Mouse (Mus musculus): Measurements from ENCODE around the gene Tmem114. TPM values are rescaled to one million over a fixed set of nuclear protein-coding genes. Genes with fewer than 3 reads are reported as not detected.

Gene Tmem114
- polyA plus RNA-seq, 1 experiment from 2014 or later, result not detected

- H3K27me3 ChIP-seq (ENCODE audit: control insufficient read depth, insufficient read depth, low read length), result no peaks in the 10 kb centered on the region
- H3K4me3 ChIP-seq (replicated peaks; ENCODE audit: low read length), result no peak overlapping the region
- no peak overlapping the region for H3K4me2 ChIP-seq (ENCODE audit: low read depth, low read length)
- no peaks in the 10 kb centered on the region for H3K9me3 ChIP-seq (replicated peaks; ENCODE audit: control insufficient read depth, low read length)
- no peak for ATAC-seq (ENCODE audit: insufficient read depth, low FRiP score)
- no peak overlapping the region for H3K9ac ChIP-seq (ENCODE audit: low read length)
- no peaks in the 10 kb centered on the region for H3K4me1 ChIP-seq (ENCODE audit: control insufficient read depth, insufficient read depth, low read length)
- H3K36me3 ChIP-seq (ENCODE audit: control insufficient read depth, insufficient read depth, low read length), result no peaks in the 10 kb centered on the region
- no peak overlapping the region for H3K27ac ChIP-seq (ENCODE audit: low read length)
- whole genome bisulfite sequencing, result 64% methylated on average over 20 of the region's 20 CpGs
Observed at GRCm38 (mm10) chr16:8417011-8417720, 7.8 kb downstream of the Tmem114 start.

GRCm38 (mm10) chr16:8415996-8416395, 8.9 kb downstream of the Tmem114 start:
- Histone ChIP-seq H3K36me3 (ENCODE audit: control insufficient read depth, insufficient read depth, low read length) (no peaks in the 10 kb centered on the region), H3K27ac (ENCODE audit: low read length) (no peak overlapping the region), H3K4me2 (ENCODE audit: low read depth, low read length) (no peak overlapping the region), H3K9ac (ENCODE audit: low read length) (no peak overlapping the region), H3K4me3 (replicated peaks; ENCODE audit: low read length) (no peak overlapping the region), H3K9me3 (replicated peaks; ENCODE audit: control insufficient read depth, low read length) (no peaks in the 10 kb centered on the region), H3K4me1 (ENCODE audit: control insufficient read depth, insufficient read depth, low read length) (no peaks in the 10 kb centered on the region), H3K27me3 (ENCODE audit: control insufficient read depth, insufficient read depth, low read length) (no peaks in the 10 kb centered on the region; the same call in 1 of the 2 replicates)
- 85% methylated on average over 8 of the region's 8 CpGs for WGBS
- ATAC-seq (ENCODE audit: insufficient read depth, low FRiP score), result no peak

GRCm38 (mm10) chr16:8413441-8413840, 11.5 kb downstream of the Tmem114 start:
- Histone ChIP-seq H3K36me3 (ENCODE audit: control insufficient read depth, insufficient read depth, low read length) (no peaks in the 10 kb centered on the region), H3K27me3 (ENCODE audit: control insufficient read depth, insufficient read depth, low read length) (no peaks in the 10 kb centered on the region; the same call in 1 of the 2 replicates), H3K9me3 (replicated peaks; ENCODE audit: control insufficient read depth, low read length) (no peaks in the 10 kb centered on the region), H3K9ac (ENCODE audit: low read length) (no peak overlapping the region), H3K4me1 (ENCODE audit: control insufficient read depth, insufficient read depth, low read length) (no peaks in the 10 kb centered on the region), H3K4me2 (ENCODE audit: low read depth, low read length) (no peak overlapping the region), H3K4me3 (replicated peaks; ENCODE audit: low read length) (no peak overlapping the region), H3K27ac (ENCODE audit: low read length) (no peak overlapping the region)
- WGBS, result 72% methylated on average over 8 of the region's 8 CpGs
- ATAC-seq (ENCODE audit: insufficient read depth, low FRiP score), result no peak

- H3K9ac ChIP-seq (ENCODE audit: low read length), result no peak overlapping the region
- WGBS, result 15% methylated on average over 7 of the region's 7 CpGs
- H3K27ac ChIP-seq (ENCODE audit: low read length), result no peak overlapping the region
- H3K4me2 ChIP-seq (ENCODE audit: low read depth, low read length), result no peak overlapping the region
- no peaks in the 10 kb centered on the region for H3K4me1 ChIP-seq (ENCODE audit: control insufficient read depth, insufficient read depth, low read length)
- no peaks in the 10 kb centered on the region for H3K36me3 ChIP-seq (ENCODE audit: control insufficient read depth, insufficient read depth, low read length)
- no peaks in the 10 kb centered on the region; the same call in 1 of the 2 replicates for H3K27me3 ChIP-seq (ENCODE audit: control insufficient read depth, insufficient read depth, low read length)
- H3K9me3 ChIP-seq (replicated peaks; ENCODE audit: control insufficient read depth, low read length), result no peaks in the 10 kb centered on the region
- peak; percentile 34; the same call in 1 of the 2 replicates for ATAC-seq (ENCODE audit: insufficient read depth, low FRiP score)
- no peak overlapping the region for H3K4me3 ChIP-seq (replicated peaks; ENCODE audit: low read length)
Observed at GRCm38 (mm10) chr16:8412213-8412612, 12.7 kb downstream of the Tmem114 start.

GRCm38 (mm10) chr16:8409197-8409596, 15.7 kb downstream of the Tmem114 start:
- H3K4me3 ChIP-seq (replicated peaks; ENCODE audit: low read length), result no peak overlapping the region
- no peak overlapping the region for H3K4me2 ChIP-seq (ENCODE audit: low read depth, low read length)
- no peaks in the 10 kb centered on the region; the same call in 1 of the 2 replicates for H3K27me3 ChIP-seq (ENCODE audit: control insufficient read depth, insufficient read depth, low read length)
- H3K9ac ChIP-seq (ENCODE audit: low read length), result no peak overlapping the region
- no peaks in the 10 kb centered on the region for H3K4me1 ChIP-seq (ENCODE audit: control insufficient read depth, insufficient read depth, low read length)
- ATAC-seq (ENCODE audit: insufficient read depth, low FRiP score), result no peak
- 19% methylated on average over 10 of the region's 10 CpGs for WGBS
- no peaks in the 10 kb centered on the region for H3K9me3 ChIP-seq (replicated peaks; ENCODE audit: control insufficient read depth, low read length)
- H3K27ac ChIP-seq (ENCODE audit: low read length), result no peak overlapping the region
- no peaks in the 10 kb centered on the region for H3K36me3 ChIP-seq (ENCODE audit: control insufficient read depth, insufficient read depth, low read length)

DNA sequence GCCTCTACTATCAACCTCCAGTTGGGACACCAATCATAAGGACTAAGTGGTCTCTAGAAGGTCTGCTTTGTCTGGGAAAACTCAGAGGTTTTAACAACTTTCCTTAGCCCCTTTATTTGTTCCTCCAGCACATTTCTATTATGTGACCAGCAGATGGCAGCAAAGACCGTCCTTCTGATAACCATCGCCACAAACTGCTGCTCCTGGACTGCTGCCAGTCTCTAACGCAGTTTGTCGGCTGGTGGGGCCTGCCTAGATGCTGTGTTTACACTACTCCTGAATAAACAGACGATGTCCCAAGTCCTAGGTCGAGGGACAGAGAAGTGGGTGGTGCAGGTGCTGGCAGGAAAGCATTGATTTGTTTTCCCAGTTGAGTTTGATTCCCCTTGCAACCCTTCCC, 18.2 kb downstream of the Tmem114 start:
- Histone ChIP-seq H3K4me2 (ENCODE audit: low read depth, low read length) (no peak overlapping the region), H3K4me1 (ENCODE audit: control insufficient read depth, insufficient read depth, low read length) (no peaks in the 10 kb centered on the region), H3K4me3 (replicated peaks; ENCODE audit: low read length) (no peak overlapping the region), H3K9ac (ENCODE audit: low read length) (no peak overlapping the region), H3K27me3 (ENCODE audit: control insufficient read depth, insufficient read depth, low read length) (no peaks in the 10 kb centered on the region; the same call in 1 of the 2 replicates), H3K9me3 (replicated peaks; ENCODE audit: control insufficient read depth, low read length) (no peaks in the 10 kb centered on the region), H3K27ac (ENCODE audit: low read length) (no peak overlapping the region), H3K36me3 (ENCODE audit: control insufficient read depth, insufficient read depth, low read length) (no peaks in the 10 kb centered on the region)
- under 1% methylated on average over 6 of the region's 6 CpGs for WGBS
- ATAC-seq (ENCODE audit: insufficient read depth, low FRiP score), result 0 out of 2 replicates have a peak, but pooled peaks have one; percentile 44

DNA sequence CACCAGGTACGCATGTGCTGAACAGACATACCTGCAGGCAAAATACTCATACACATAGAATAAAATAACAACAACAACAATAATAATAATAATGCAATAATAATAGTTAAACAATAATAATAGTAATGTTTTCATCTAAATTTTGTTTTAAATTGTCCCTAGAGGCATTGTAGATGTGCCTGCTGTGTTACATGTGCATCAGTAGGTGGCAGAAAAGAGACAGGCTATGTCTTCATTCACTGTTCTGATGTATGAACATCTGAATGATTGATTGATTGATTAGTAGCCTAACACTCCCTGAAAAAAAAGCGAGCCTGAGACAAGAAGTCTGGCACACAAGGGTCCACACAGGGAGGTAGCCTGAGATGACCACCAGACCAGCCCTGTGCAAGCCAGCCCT, 22.3 kb downstream of the Tmem114 start:
- Histone ChIP-seq H3K4me1 (ENCODE audit: control insufficient read depth, insufficient read depth, low read length) (no peaks in the 10 kb centered on the region), H3K27ac (ENCODE audit: low read length) (no peak overlapping the region), H3K9ac (ENCODE audit: low read length) (no peak overlapping the region), H3K27me3 (ENCODE audit: control insufficient read depth, insufficient read depth, low read length) (no peaks in the 10 kb centered on the region), H3K4me2 (ENCODE audit: low read depth, low read length) (no peak overlapping the region), H3K36me3 (ENCODE audit: control insufficient read depth, insufficient read depth, low read length) (no peaks in the 10 kb centered on the region), H3K4me3 (replicated peaks; ENCODE audit: low read length) (no peak overlapping the region), H3K9me3 (replicated peaks; ENCODE audit: control insufficient read depth, low read length) (no peaks in the 10 kb centered on the region)
- ATAC-seq (ENCODE audit: insufficient read depth, low FRiP score), result no peak
- WGBS, result 79% methylated on average over 2 of the region's 2 CpGs

DNA sequence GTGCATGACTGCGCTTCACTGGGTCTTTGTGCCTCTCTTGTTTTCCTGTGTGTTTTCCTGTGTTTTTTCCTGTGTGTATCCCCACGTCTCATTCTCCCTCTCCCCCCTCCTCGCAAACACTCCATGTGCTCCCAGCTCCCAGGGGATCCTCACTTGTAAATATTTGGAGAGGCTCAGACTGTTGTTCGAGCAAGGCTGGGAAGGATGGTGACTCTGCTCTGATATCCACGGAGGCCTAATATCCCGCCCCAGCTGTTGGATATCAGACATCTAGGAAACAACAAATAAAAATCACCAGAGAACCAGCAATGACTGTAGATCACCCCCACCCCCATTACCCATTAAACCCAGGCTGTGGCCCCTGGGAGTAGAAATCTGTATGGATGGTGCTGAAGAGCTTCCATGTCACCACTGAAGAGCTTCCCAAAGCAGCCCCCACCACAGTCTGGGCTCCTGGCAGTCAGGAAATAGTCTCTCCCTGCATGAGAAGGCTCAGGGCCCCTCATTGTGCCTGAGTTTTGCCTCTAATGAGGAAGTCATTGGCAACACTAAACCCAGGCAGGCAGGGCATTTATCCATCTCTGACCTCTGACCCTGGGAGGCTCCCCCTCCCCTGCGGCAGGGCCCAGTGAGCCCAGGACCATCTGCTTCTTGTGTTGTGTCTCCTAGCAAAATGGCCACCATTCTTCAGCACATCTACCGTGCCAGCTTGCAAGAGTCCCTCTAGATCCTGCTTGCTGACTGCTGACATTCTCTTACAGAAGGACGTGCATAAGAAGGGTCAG, 23.6 kb downstream of the Tmem114 start:
- Histone ChIP-seq H3K4me3 (replicated peaks; ENCODE audit: low read length) (no peak overlapping the region), H3K27ac (ENCODE audit: low read length) (peak overlapping the region; percentile 48), H3K9me3 (replicated peaks; ENCODE audit: control insufficient read depth, low read length) (no peaks in the 10 kb centered on the region), H3K9ac (ENCODE audit: low read length) (no peak overlapping the region), H3K27me3 (ENCODE audit: control insufficient read depth, insufficient read depth, low read length) (no peaks in the 10 kb centered on the region), H3K4me2 (ENCODE audit: low read depth, low read length) (no peak overlapping the region), H3K4me1 (ENCODE audit: control insufficient read depth, insufficient read depth, low read length) (no peaks in the 10 kb centered on the region), H3K36me3 (ENCODE audit: control insufficient read depth, insufficient read depth, low read length) (no peaks in the 10 kb centered on the region)
- ATAC-seq (ENCODE audit: insufficient read depth, low FRiP score), result 0 out of 2 replicates have a peak, but pooled peaks have one; percentile 19
- WGBS, result 36% methylated on average over 9 of the region's 9 CpGs

DNA sequence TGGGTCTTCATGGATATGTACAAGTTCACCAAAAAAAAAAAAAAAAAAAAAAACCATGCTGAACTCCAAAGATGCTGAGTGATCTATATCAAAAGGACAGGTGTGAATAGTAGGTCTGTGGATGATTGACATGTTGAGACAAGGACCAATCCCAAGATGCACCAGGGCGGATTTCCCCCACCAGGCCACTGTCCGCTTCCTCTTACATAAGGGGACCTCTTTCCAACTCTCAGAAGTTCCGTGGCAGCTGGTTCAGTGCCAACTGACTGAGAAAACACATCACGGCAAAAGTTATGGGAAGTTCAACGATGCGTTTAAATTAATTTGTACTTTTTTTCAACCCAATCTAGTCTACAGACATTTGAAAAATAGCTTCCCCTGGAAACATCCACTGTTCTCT, 25.1 kb downstream of the Tmem114 start:
- H3K36me3 ChIP-seq (ENCODE audit: control insufficient read depth, insufficient read depth, low read length), result no peaks in the 10 kb centered on the region
- H3K27me3 ChIP-seq (ENCODE audit: control insufficient read depth, insufficient read depth, low read length), result no peaks in the 10 kb centered on the region
- no peaks in the 10 kb centered on the region for H3K4me1 ChIP-seq (ENCODE audit: control insufficient read depth, insufficient read depth, low read length)
- no peak overlapping the region for H3K4me2 ChIP-seq (ENCODE audit: low read depth, low read length)
- 71% methylated on average over 6 of the region's 6 CpGs for WGBS
- no peaks in the 10 kb centered on the region for H3K9me3 ChIP-seq (replicated peaks; ENCODE audit: control insufficient read depth, low read length)
- no peak for ATAC-seq (ENCODE audit: insufficient read depth, low FRiP score)
- no peak overlapping the region for H3K4me3 ChIP-seq (replicated peaks; ENCODE audit: low read length)
- no peak overlapping the region for H3K9ac ChIP-seq (ENCODE audit: low read length)
- no peak overlapping the region for H3K27ac ChIP-seq (ENCODE audit: low read length)

Data from stomach, embryonic 16.5 days (tissue).